Mouse (Mus musculus) small intestine, adult 2 months (tissue): Measurements from ENCODE around the gene Kcnd3. TPM values are rescaled to one million over a fixed set of nuclear protein-coding genes. Genes with fewer than 3 reads are reported as not detected.

Source experiments
- H3K27ac ChIP-seq: fragments of 200-500 bp; 2 replicates; pipeline ENCODE4 v1.5.1; 2012; ENCODE audit warnings: low read depth, low read length, control low read depth, inconsistent platforms; ENCODE audit not compliant: insufficient read depth
- H3K27me3 ChIP-seq: fragments of 200-500 bp; 2 replicates; pipeline ENCODE4 v1.6.1; 2012; ENCODE audit warnings: mild to moderate bottlenecking, moderate library complexity, low read length, inconsistent platforms; ENCODE audit not compliant: control insufficient read depth, insufficient read depth
- H3K36me3 ChIP-seq: fragments of 200-500 bp; 2 replicates; pipeline ENCODE4 v1.6.1; 2012; ENCODE audit warnings: mild to moderate bottlenecking, low read length, control low read depth, inconsistent platforms; ENCODE audit not compliant: control insufficient read depth, insufficient read depth
- H3K4me1 ChIP-seq: fragments of 200-500 bp; 2 replicates; pipeline ENCODE4 v1.6.1; 2012; ENCODE audit warnings: low read length, inconsistent platforms, mixed read lengths; ENCODE audit not compliant: control insufficient read depth, insufficient read depth, insufficient read length
- H3K4me3 ChIP-seq: fragments of 200-500 bp; 2 replicates; pipeline ENCODE4 v1.5.1; 2012; ENCODE audit warnings: low read depth, mild to moderate bottlenecking, control low read depth, inconsistent platforms, low read length, moderate library complexity
- CTCF ChIP-seq: fragments of 200-500 bp; IDR thresholded peaks from 2 replicates; pipeline ENCODE4 v1.5.1; 2012; ENCODE audit warnings: low read depth, mild to moderate bottlenecking, control low read depth, inconsistent platforms, low read length, moderate library complexity, mixed read lengths; ENCODE audit not compliant: insufficient replicate concordance, insufficient read length; ENCODE audit errors: extremely low read depth
- POLR2A ChIP-seq: fragments of 200-500 bp; IDR thresholded peaks from 2 replicates; pipeline ENCODE4 v1.6.1; 2012; ENCODE audit warnings: low read depth, mild to moderate bottlenecking, control low read depth, inconsistent platforms, low read length, moderate library complexity
- WGBS: fragments of 180-500 bp; shearing (Covaris S2); methylation state at CpG from one replicate; pipeline ENCODE4 v1.1.7; 2018; 5-methylcytosine and 5-hydroxymethylcytosine counted together
- polyA plus RNA-seq: library from polyadenylated mRNA; depleted of rRNA; stranded (reverse); fragments of >200 nt; gene quantifications from 2 replicates; pipeline ENCODE4 v1.2.3, GENCODE M21; 2012

Gene Kcnd3
- polyA plus RNA-seq, 1 experiment, result 1.5 TPM

GRCm38 (mm10) chr3:105674595-105675218, 222.6 kb downstream of the Kcnd3 start:
- Histone ChIP-seq H3K27me3 (no peaks in the 10 kb centered on the region), H3K36me3 (peaks cover 16% of the 10 kb centered on the region), H3K4me3 (no peak overlapping the region), H3K27ac (no peak overlapping the region), H3K4me1 (no peaks in the 10 kb centered on the region)
- TF ChIP-seq CTCF, result peak; percentile 58; the same call in 1 of the 2 replicates
- no peak for TF ChIP-seq POLR2A
- 16% methylated on average over 7 of the region's 7 CpGs for WGBS

GRCm38 (mm10) chr3:105675932-105676331, 223.8 kb downstream of the Kcnd3 start:
- H3K27ac ChIP-seq, result no peak overlapping the region
- TF ChIP-seq CTCF (no peak), POLR2A (no peak)
- H3K4me3 ChIP-seq, result no peak overlapping the region
- no peaks in the 10 kb centered on the region for H3K4me1 ChIP-seq
- H3K36me3 ChIP-seq, result peaks cover 22% of the 10 kb centered on the region
- H3K27me3 ChIP-seq, result no peaks in the 10 kb centered on the region
- WGBS, result 20% methylated on average over 2 of the region's 2 CpGs

DNA sequence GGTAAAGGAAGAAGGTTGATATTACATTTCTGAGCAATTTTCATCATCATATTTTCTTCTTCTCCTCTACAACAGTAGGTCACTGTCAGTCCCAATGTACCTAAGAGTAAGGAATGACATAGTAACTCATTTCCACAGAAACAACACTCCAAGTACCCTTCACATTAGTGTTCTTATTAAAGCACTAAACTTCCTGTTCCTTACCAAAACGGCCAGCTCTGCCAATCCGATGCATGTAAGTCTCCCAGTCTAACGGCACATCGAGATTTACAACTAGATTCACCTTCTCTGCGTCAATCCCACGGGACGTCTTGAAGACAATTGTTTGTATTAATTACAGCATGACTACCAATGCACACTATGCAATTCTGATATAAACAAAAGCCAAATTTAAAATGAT, 228.2 kb downstream of the Kcnd3 start:
- WGBS, result 84% methylated on average over 7 of the region's 7 CpGs
- Histone ChIP-seq H3K36me3 (peaks cover 34% of the 10 kb centered on the region), H3K27ac (no peak overlapping the region)

GRCm38 (mm10) chr3:105686394-105687323, 234.5 kb downstream of the Kcnd3 start:
- WGBS, result 4% methylated on average over 60 of the region's 60 CpGs
- Histone ChIP-seq H3K27me3 (no peaks in the 10 kb centered on the region), H3K36me3 (peaks cover 8% of the 10 kb centered on the region; the same call in 1 of the 2 replicates), H3K4me3 (peak overlapping the region; percentile 87), H3K4me1 (no peaks in the 10 kb centered on the region; the same call in 1 of the 2 replicates), H3K27ac (no peak overlapping the region)
- TF ChIP-seq POLR2A, result no peak
- TF ChIP-seq CTCF, result no peak

More for the DNA sequence above, 228.2 kb downstream of the Kcnd3 start:
- Histone ChIP-seq H3K4me3 (no peak overlapping the region), H3K27me3 (no peaks in the 10 kb centered on the region), H3K4me1 (no peaks in the 10 kb centered on the region)
- TF ChIP-seq CTCF, result no peak
- TF ChIP-seq POLR2A, result no peak

DNA sequence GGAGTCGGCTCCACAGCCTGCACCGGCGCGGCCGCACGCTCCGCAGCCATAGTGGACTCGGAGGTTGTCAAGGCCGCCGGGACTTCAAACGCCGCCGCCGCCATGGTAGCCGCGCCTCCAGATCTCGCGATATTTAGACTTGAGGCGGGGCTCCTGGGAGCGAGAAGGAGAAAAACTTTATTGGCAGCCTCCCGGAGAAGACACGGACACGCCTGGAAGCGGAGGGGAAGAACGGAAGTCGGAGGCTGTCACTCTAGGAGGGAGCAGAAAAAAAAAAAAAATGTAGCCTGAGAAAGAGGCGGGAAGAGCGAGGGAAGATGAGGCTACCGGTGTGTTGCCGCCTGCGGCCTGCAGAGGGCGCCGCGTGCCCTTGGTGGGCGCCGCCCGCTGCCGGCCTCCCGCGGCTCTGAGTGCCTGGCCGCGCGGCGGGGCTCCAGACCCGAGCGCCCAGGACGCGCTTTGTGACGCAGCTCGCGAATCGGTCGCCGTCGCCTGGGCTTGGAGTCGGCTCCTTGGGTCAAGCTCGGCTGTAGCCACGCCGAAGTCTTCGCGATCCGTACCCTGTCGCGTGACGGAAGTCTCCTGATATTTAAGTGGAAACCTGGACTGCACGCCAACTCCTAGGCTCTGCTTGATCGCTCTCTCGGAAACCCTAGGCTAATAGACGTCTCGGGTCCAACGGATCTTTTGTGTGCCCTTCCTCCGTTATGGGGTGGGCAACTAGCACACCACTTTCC, 235.4 kb downstream of the Kcnd3 start, which contains the start of gene Ddx20:
Ddx20 (minus strand) TSS at position 251 of the 737 bp plus-strand sequence.
- peak; percentile 90 for TF ChIP-seq CTCF
- TF ChIP-seq POLR2A, result peak; percentile 27
- Histone ChIP-seq H3K36me3 (peaks cover 6% of the 10 kb centered on the region; the same call in 1 of the 2 replicates), H3K27ac (peak within 1 kb of the TSS; percentile 50), H3K4me3 (peak within 1 kb of the TSS; percentile 87), H3K27me3 (no peaks in the 10 kb centered on the region), H3K4me1 (no peaks in the 10 kb centered on the region; the same call in 1 of the 2 replicates)
- under 1% methylated on average over 71 of the region's 72 CpGs for WGBS

DNA sequence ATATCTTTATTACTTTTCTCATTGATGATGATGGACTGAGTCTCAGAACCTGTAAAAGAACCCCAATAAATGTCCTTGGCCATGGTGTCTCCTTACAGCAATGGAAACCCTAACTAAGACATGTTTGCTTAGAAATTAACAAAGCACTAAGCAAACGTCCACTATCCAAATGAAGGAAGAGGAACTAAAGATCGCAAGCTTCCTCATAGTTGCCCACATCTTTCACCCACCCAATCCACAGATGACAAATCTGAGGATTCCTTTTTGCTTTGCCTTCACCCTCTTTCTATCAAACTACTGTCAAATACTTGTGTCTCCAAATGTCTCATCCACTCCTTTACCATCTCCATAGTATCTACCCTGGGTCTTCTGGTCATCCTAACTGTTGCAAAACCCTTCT, 236.4 kb downstream of the Kcnd3 start:
- Histone ChIP-seq H3K27me3 (no peaks in the 10 kb centered on the region), H3K4me3 (no peak overlapping the region)
- WGBS, result 84% methylated on average over 2 of the region's 2 CpGs

More for the DNA sequence above, 236.4 kb downstream of the Kcnd3 start:
- Histone ChIP-seq H3K36me3 (peaks cover 3% of the 10 kb centered on the region; the same call in 1 of the 2 replicates), H3K27ac (no peak overlapping the region), H3K4me1 (no peaks in the 10 kb centered on the region; the same call in 1 of the 2 replicates)
- TF ChIP-seq CTCF, result no peak
